Mouse (Mus musculus): ENCODE measurements around the gene Vwa7.
"Not testable (repeated sequence)": the region's sequence is repeated elsewhere in the genome, so short reads cannot be mapped to it uniquely, and the experiment has no call there.

Vwa7 gene

GRCm38 (mm10) chr17:35021842-35022477 is 5.6 kb downstream of the Vwa7 start:
- DNase-seq (ENCODE audit: low read depth, low spot score), result no peak

DNA sequence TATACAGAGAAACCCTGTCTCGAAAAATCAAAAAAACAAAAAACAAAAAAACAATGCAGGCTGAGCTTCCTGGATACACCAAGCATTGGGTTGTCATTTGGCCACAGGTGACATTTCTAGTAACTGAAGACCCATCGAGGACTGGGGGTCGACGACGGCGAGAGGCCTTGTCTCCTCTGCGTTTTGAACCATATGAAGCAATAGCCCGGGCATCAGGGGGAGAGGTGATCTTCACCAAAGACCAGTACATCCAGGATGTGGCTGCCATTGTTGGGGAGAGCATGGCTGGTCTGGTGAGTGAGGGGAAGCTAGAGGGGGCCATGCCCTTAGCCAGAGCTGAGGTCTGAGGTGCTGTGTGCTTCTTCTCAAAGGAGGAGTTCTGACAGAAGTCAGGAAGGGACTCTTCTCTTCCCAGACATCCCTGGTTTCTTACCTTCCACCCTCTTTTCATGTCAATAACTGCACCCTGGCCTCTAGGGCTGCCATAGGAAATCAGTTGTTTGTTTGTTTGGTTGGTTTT is 6.2 kb downstream of the Vwa7 start:
- DNase-seq (ENCODE audit: low read depth, low spot score), result no peak

GRCm38 (mm10) chr17:35023221-35023620 is 6.8 kb downstream of the Vwa7 start:
- DNase-seq (ENCODE audit: low read depth, low spot score), result no peak

GRCm38 (mm10) chr17:35023756-35024155 is 7.4 kb downstream of the Vwa7 start:
- DNase-seq (ENCODE audit: low read depth, low spot score), result no peak

- DNase-seq (ENCODE audit: low read depth, low spot score), result no peak
Measured at GRCm38 (mm10) chr17:35024261-35024660, 7.9 kb downstream of the Vwa7 start.

GRCm38 (mm10) chr17:35024691-35025488 is 8.5 kb downstream of the Vwa7 start:
- no peak for DNase-seq (ENCODE audit: low read depth, low spot score)

DNA sequence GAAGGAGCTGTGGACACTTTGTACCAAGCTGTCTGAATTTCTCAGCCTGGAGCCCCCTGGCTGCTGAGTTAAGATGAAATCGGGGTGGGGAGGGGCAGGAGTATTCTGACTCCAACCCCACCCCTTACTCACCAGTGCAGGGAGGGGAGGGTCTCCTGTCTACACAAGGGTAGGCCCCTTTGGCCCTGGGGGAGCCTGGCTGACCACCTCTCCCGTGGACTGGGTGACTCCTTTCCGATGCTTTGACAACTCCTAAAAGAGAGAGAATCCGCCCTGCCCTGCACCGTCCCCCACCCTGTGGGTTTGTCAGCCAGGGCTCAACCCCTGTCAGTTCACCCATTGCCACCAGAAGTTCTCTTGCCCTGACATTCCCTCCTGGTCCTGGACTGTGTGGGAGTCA is 9.8 kb downstream of the Vwa7 start:
- no peak for DNase-seq (ENCODE audit: low read depth, low spot score)

DNA sequence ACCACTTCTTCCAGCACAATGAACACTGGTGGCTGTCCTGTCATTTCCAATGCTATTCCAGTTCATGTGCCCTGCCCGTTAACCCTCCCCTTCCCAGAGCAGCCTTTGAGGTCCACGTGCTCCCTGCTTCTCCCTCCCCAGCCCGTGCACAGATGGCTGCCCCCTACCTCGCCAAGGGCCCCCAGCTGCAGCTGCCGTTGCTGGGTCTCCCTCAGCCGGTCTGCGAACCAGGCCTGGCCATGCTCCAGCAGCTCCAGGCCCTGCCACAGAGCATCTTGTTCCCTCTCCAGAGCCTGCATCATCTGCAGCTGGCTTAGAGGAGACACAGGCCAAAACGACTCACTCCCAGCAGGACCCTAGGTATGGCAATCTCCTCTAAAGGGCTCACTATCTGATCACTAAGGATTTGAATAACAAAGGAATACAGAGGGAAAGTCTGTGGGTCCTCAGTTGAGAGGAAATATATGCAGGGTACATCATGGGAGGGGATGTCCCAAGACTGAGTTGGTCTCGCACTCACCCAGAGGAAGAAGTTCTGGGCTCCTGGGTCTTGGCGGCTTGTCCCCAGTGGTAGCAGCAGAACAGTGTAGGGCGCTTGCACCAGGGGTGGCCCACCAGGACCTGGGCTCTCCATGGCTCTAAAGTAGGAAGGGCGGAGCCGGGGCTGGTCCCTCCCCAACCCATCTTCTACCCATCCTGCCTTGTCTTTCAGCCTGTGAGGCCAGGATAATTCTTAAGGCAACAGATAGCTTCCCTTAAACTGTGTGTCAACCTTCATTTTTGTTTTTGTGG is 11.1 kb downstream of the Vwa7 start, which contains the start of gene Sapcd1:
TSS of gene Sapcd1 (minus strand) at position 740 of the 792 bp plus-strand sequence.
- DNase-seq (ENCODE audit: low read depth, low spot score), result no peak

DNA sequence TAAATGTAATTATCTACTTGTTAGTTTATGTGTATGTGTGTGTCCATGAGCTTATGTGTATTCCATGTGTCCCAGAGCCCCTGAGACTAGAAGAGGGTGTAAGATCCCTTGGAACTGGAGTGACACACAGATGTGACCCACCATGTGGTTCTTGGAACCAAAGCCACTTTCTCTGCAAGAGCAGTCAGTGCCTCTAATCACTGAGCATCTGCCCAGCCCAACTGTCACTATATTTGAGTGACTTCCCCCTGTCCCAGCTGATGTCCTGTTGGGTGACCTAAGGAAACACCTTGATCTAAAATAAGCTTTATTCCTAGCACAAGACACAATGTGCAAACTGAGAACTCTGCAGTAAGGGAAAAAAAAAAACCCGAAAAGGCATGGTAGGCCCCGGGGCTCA is 11.9 kb downstream of the Vwa7 start:
- no peak for DNase-seq (ENCODE audit: low read depth, low spot score)

DNA sequence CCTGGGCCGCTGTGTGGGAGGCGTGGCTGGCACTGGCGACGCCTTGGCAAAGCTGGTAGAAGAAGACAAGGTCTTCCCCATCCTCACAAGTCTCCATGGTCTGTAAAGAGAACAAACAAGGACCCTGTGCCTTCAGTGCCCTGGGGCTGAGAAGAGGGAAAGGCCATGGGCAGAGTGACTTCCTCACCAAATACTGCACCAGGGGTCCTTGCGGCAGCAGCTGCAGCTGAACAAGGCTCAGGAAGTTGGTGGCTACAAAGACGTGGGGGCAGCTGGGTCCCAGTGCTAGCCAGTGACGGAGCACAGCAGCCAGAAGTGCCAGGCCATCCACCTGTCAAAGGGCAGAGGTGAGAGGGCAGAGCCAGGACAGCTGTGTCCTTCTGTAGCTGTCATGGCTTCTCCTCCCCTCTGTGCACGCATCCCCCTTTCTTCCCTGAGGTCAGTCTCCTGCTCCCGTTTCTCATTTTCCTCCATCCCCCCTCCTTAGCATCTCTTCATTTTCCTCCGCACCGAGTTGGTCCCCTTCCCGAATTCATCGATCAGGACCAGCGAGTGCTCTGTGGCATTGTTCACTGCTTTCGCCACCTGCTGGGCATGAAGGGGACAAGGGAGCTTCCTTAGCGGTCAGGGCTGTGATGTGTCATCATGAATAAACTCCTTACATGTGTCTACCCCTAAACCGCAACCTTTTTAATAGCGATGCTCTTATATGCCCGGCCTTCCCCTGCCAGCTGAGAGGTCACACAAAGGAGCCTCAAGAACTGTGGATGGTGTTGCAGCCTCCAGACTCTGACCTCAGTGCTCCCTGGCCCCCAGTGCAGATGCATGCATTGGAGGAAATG is 13.5 kb downstream of the Vwa7 start:
- no peak for DNase-seq (ENCODE audit: low read depth, low spot score)

DNA sequence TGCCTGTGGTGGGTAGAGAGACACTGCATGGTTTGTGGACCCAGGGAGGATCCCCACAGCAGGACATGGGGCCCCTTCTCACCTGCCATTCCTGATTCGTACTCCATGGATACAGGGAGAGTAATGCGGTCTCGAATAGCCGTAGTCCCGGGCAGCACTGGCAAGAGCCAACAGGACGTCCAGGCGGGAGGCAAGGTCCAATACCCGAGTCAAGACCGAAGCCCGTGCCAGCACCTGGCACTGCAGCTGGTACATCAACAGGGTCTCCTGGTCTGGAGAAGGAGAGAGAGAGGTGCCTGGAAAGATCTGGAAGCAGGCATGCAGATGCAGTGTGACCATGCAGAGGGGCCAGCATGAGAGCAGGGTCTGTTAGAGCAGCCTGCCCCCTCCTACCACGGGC is 14.9 kb downstream of the Vwa7 start:
- DNase-seq (ENCODE audit: low read depth, low spot score), result no peak

- DNase-seq (ENCODE audit: low read depth, low spot score), result no peak
Measured at GRCm38 (mm10) chr17:35031880-35032279, 15.5 kb downstream of the Vwa7 start.

DNA sequence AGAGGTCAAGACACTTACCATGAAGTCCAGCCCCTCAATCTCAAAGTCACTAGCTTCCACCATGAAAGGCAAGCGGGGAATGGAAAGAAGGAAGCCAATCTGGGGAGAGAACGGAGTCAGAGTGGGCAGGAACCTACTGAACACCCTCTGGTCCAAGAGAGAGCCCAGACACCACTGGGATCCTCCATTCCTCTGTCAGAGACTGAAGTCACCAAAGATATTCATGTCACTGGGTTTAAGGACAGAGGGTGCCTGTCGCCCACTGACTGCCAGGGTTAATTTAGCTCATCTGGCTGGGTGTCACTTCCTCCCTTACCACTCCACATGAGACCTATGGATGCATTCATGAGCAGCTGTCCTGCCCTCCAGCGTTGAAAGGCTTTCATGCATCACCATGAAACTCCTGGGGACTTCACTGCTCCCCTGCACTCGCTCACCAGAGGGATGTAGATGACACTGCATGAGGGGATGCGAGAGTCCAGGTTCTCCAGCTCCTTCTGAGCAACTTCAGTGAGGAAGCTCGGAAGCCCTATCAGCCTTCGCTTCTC is 16.0 kb downstream of the Vwa7 start:
- DNase-seq (ENCODE audit: low read depth, low spot score), result no peak

DNA sequence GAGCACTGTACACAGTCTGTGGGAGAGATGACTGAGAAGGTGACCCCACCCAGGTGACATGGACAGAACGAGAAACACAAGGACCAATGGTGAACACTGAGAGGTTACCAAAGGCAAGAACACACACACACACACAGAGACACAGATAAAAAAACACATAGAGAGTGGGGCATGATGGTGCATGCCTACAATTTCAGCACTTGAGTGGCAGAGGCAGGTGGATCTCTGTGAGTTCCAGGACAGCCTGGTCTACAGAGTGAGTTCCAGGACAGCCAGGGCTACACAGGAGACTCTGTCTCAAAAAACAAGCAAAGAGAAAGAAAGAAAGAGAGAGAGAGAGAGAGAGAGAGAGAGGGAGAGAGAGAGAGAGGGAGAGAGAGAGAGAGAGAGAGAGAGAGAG is 17.3 kb downstream of the Vwa7 start:
- DNase-seq (ENCODE audit: low read depth, low spot score), result not testable (repeated sequence)

- DNase-seq (ENCODE audit: low read depth, low spot score), result no peak
Measured at GRCm38 (mm10) chr17:35034896-35035295, 18.5 kb downstream of the Vwa7 start.

- DNase-seq (ENCODE audit: low read depth, low spot score), result no peak
Measured at GRCm38 (mm10) chr17:35039121-35039873, 22.9 kb downstream of the Vwa7 start.

GRCm38 (mm10) chr17:35043794-35044193 is 27.4 kb downstream of the Vwa7 start:
- DNase-seq (ENCODE audit: low read depth, low spot score), result no peak

DNA sequence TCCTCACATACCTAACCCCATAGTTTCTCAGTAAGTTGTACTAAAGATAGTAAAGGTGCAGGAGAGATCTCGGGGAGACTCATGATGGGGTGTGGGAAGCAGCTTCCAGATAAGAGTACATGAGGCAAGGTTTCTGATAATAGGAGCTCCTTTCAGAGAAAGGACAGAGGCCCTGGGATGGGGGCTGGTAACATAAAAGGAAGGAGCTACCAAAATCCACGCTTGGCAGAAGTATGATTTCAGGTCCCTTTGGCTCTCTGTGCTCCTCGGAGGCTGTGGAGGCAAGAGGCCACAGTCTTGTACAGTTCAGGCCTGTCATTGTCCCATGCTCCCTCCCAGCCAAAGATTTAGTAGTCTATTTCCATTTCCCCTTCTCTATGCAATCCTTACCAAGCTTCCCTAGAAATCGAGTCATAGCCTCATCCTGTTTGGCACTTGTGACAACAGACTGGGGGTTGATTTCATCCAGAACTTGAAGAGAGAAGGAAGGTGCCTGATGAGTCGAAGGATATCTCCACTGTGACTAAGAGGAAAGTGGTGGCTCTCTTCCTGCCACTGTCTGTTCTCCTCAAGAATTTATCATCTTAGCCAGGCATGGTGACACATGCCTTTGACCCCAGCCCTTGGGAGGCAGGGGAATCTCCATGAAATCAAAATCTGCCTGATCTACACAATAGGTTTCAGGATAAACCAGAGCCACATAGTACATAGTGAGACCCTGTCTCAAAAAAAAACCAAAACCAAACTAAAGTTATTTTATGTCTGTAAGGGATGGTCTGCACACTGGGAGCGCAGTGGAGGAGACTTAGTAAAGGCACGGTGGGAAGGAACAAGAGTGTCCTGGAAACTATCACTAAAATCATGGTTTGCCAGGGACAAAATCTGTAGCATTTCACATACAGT is 28.8 kb downstream of the Vwa7 start:
- no peak for DNase-seq (ENCODE audit: low read depth, low spot score)

All from retina, adult 2 months (tissue).